ENCODE assay signal across 8 mouse cellular contexts in genomic region chr13:59010893-59011529, GRCm38 (mm10).
DNase-seq lines count a peak whose midpoint lies in the region; ATAC-seq lines count a peak whose summit lies in the region.

No protein-coding gene starts in this region.

- peak overlapping the region; percentile 65 for H3K4me2 ChIP-seq in kidney, embryonic 16.5 days (replicated peaks; ENCODE audit: low read depth, low read length)
- H3K4me2 ChIP-seq in forebrain, embryonic 12.5 days = peak overlapping the region; percentile 66
- H3K4me2 ChIP-seq in liver, embryonic 12.5 days = peak overlapping the region; percentile 45
- H3K4me2 ChIP-seq in neural tube, embryonic 11.5 days (ENCODE audit: low read depth) = peak overlapping the region; percentile 54

- intact Hi-C loops in left cerebral cortex, postnatal 25 days (cut with DNase I) = loop anchor here (5.0 kb wide), 1 partner anchor 204 kb away; the partner anchor contains the start of gene Ntrk2

- H3K4me1 ChIP-seq in kidney, embryonic 16.5 days (ENCODE audit: insufficient read depth, low read length) = peaks cover 18% of the 10 kb centered on the region
- peaks cover 22% of the 10 kb centered on the region for H3K4me1 ChIP-seq in forebrain, embryonic 12.5 days
- no peaks in the 10 kb centered on the region for H3K4me1 ChIP-seq in liver, embryonic 12.5 days
- peaks cover 14% of the 10 kb centered on the region for H3K4me1 ChIP-seq in neural tube, embryonic 11.5 days (ENCODE audit: control insufficient read depth, insufficient read depth, low read length)

- 27% methylated on average over 16 of the region's 16 CpGs for WGBS in kidney, embryonic 16.5 days
- 14% methylated on average over 16 of the region's 16 CpGs for WGBS in forebrain, embryonic 12.5 days
- 50% methylated on average over 16 of the region's 16 CpGs for WGBS in liver, embryonic 12.5 days (ENCODE audit: insufficient replicate concordance)
- 17% methylated on average over 16 of the region's 16 CpGs for WGBS in neural tube, embryonic 11.5 days

- H3K4me3 ChIP-seq in kidney, embryonic 16.5 days (ENCODE audit: low read length) = peak overlapping the region; percentile 31
- H3K4me3 ChIP-seq in forebrain, embryonic 12.5 days (replicated peaks) = peak overlapping the region; percentile 32
- H3K4me3 ChIP-seq in liver, embryonic 12.5 days = 0 out of 2 replicates have a peak overlapping the region, but pooled peaks have one; percentile 3
- H3K4me3 ChIP-seq in neural tube, embryonic 11.5 days (ENCODE audit: low read depth, low read length) = peak overlapping the region; percentile 17

- no peak for ATAC-seq in kidney, embryonic 16.5 days (ENCODE audit: low FRiP score, low TSS enrichment)
- peak; percentile 77 for ATAC-seq in forebrain, embryonic 12.5 days (ENCODE audit: low FRiP score)
- ATAC-seq in liver, embryonic 12.5 days = no peak
- peak; percentile 78 for ATAC-seq in neural tube, embryonic 11.5 days (ENCODE audit: insufficient read depth, low FRiP score, low TSS enrichment)

- no peak for DNase-seq in kidney, postnatal 25 days
- DNase-seq in neural tube, embryonic 11.5 days (ENCODE audit: low spot score) = peak; percentile 65
- no peak for DNase-seq in spleen, adult 12 weeks (ENCODE audit: low spot score)
- DNase-seq in left cerebral cortex, postnatal 25 days (ENCODE audit: low spot score in 2 of 2) = no peak
- no peak for DNase-seq in T-cell, adult 2 months (ENCODE audit: low spot score)

- no peaks in the 10 kb centered on the region for H3K27me3 ChIP-seq in kidney, embryonic 16.5 days (ENCODE audit: insufficient read depth, low read length)
- H3K27me3 ChIP-seq in forebrain, embryonic 12.5 days = no peaks in the 10 kb centered on the region
- no peaks in the 10 kb centered on the region for H3K27me3 ChIP-seq in liver, embryonic 12.5 days (replicated peaks)
- no peaks in the 10 kb centered on the region for H3K27me3 ChIP-seq in neural tube, embryonic 11.5 days (ENCODE audit: control insufficient read depth, insufficient read depth, low read length)

- H3K36me3 ChIP-seq in kidney, embryonic 16.5 days (ENCODE audit: insufficient read depth, low read length) = no peaks in the 10 kb centered on the region
- H3K36me3 ChIP-seq in forebrain, embryonic 12.5 days (replicated peaks) = no peaks in the 10 kb centered on the region
- no peaks in the 10 kb centered on the region for H3K36me3 ChIP-seq in liver, embryonic 12.5 days
- H3K36me3 ChIP-seq in neural tube, embryonic 11.5 days (ENCODE audit: control insufficient read depth, insufficient read depth, low read length) = no peaks in the 10 kb centered on the region

- no peak overlapping the region for H3K27ac ChIP-seq in kidney, embryonic 16.5 days (ENCODE audit: low read length)
- peak overlapping the region; percentile 82 for H3K27ac ChIP-seq in forebrain, embryonic 12.5 days
- H3K27ac ChIP-seq in liver, embryonic 12.5 days = no peak overlapping the region
- peak overlapping the region; percentile 81 for H3K27ac ChIP-seq in neural tube, embryonic 11.5 days (ENCODE audit: low read depth, low read length)

- H3K9ac ChIP-seq in kidney, embryonic 16.5 days (replicated peaks; ENCODE audit: low read length) = 0 out of 2 replicates have a peak overlapping the region, but pooled peaks have one; percentile 47
- peak overlapping the region; percentile 56 for H3K9ac ChIP-seq in forebrain, embryonic 12.5 days
- H3K9ac ChIP-seq in liver, embryonic 12.5 days = no peak overlapping the region
- H3K9ac ChIP-seq in neural tube, embryonic 11.5 days (ENCODE audit: low read length) = peak overlapping the region; percentile 53

- H3K9me3 ChIP-seq in kidney, embryonic 16.5 days (ENCODE audit: low read length) = no peaks in the 10 kb centered on the region
- H3K9me3 ChIP-seq in forebrain, embryonic 12.5 days = no peaks in the 10 kb centered on the region
- H3K9me3 ChIP-seq in liver, embryonic 12.5 days (replicated peaks) = no peaks in the 10 kb centered on the region
- H3K9me3 ChIP-seq in neural tube, embryonic 11.5 days (ENCODE audit: control insufficient read depth, low read length) = no peaks in the 10 kb centered on the region

Comparison
In these comparisons a context has a peak if more than half of its experiments do, and no peak if none do; other contexts are left out.
1. ATAC-seq: peak in forebrain, embryonic 12.5 days (single experiment) and neural tube, embryonic 11.5 days (single experiment); none in kidney, embryonic 16.5 days (single experiment) and liver, embryonic 12.5 days (single experiment).
2. H3K27ac ChIP-seq: peak in forebrain, embryonic 12.5 days (single experiment) and neural tube, embryonic 11.5 days (single experiment); none in kidney, embryonic 16.5 days (single experiment) and liver, embryonic 12.5 days (single experiment).
3. Peak in every context shown above with its lines, with median percentiles within 50 percentile points of each other: H3K4me2 ChIP-seq and H3K4me3 ChIP-seq.